Mouse (Mus musculus): ENCODE measurements around the gene Col16a1.

GRCm38 (mm10) chr4:130070523-130070922 is 22.9 kb downstream of the Col16a1 start:
- TF ChIP-seq CTCF (IDR thresholded peaks at IDR 0.05; ENCODE audit: low read depth, low read length) (no peak), POLR2A (IDR thresholded peaks at IDR 0.05; ENCODE audit: insufficient read depth, low read length) (no peak)
